ENCODE assay signal across 9 mouse cellular contexts in the genomic region with DNA sequence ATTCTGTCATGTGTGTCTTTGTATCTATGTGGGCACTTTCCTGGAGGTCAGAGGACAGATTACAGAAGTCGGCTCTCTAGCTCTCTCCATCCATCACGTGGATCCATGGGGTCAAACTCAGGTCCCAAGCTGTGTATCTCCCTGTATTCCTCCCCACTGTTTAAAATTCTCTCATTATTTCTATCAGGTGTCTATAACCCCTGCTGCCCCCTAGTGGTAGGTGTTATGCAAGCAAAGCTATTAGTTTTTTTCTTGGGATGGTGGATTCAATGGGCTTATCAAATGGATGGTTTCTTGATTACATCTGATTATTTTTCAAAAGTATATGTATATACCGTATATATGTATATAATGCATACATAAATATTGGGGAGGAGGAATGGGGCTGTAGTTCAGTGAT. TPM values are rescaled to one million over a fixed set of nuclear protein-coding genes. Genes with fewer than 3 reads are reported as not detected.
DNase-seq lines count a peak whose midpoint lies in the region; ATAC-seq and TF ChIP-seq lines count a peak whose summit lies in the region.
"Had no signal": no experiment of that assay in that cellular context is flagged by ENCODE, and none has a peak within 500 bp of the region (broad histone marks: within the 10 kb centered on the region; RNA-seq: fewer than 3 reads in every experiment).

No protein-coding gene starts in this region.

- no peaks in the 10 kb centered on the region for H3K27me3 ChIP-seq in midbrain, embryonic 14.5 days (ENCODE audit: control insufficient read depth, insufficient read depth, low read length)
- no peaks in the 10 kb centered on the region for H3K27me3 ChIP-seq in midbrain, embryonic 13.5 days
- H3K27me3 ChIP-seq in kidney, postnatal 0 days (ENCODE audit: insufficient read depth, low read length): no peaks in the 10 kb centered on the region

- no peak overlapping the region for H3K27ac ChIP-seq in midbrain, embryonic 14.5 days (replicated peaks; ENCODE audit: low read depth, low read length)
- no peak overlapping the region for H3K27ac ChIP-seq in midbrain, embryonic 13.5 days
- H3K27ac ChIP-seq in kidney, postnatal 0 days: no peak overlapping the region

- DNase-seq in cerebellum, adult 11 months: peak; percentile 55
- DNase-seq in midbrain, embryonic 14.5 days: peak; percentile 86
- peak; percentile 53 for DNase-seq in cerebellum, adult 9-11 months
- peak; percentile 78 for DNase-seq in kidney, postnatal 0 days (ENCODE audit: low spot score)
- peak; percentile 69 for DNase-seq in lung, postnatal 25 days (ENCODE audit: low spot score)
- peak; percentile 82 for DNase-seq in testis, postnatal 10 days (ENCODE audit: low spot score)

- 27% methylated on average over 3 of the region's 3 CpGs for WGBS in midbrain, embryonic 14.5 days
- WGBS in midbrain, embryonic 13.5 days: 37% methylated on average over 3 of the region's 3 CpGs
- WGBS in kidney, postnatal 0 days: 31% methylated on average over 3 of the region's 3 CpGs

- ATAC-seq in cerebellum, adult (ENCODE audit: insufficient number of reproducible peaks, low FRiP score, low TSS enrichment): no peak
- ATAC-seq in midbrain, embryonic 14.5 days (ENCODE audit: low FRiP score, low TSS enrichment): no peak
- ATAC-seq in midbrain, embryonic 13.5 days: no peak
- no peak for ATAC-seq in kidney, postnatal 0 days (replicated peaks; ENCODE audit: low FRiP score, low read depth)

- H3K4me1 ChIP-seq in midbrain, embryonic 14.5 days (ENCODE audit: control insufficient read depth, insufficient read depth, low read length): peaks cover 10% of the 10 kb centered on the region; the same call in 1 of the 2 replicates
- peaks cover 12% of the 10 kb centered on the region for H3K4me1 ChIP-seq in midbrain, embryonic 13.5 days (replicated peaks)
- peaks cover 10% of the 10 kb centered on the region; the same call in 1 of the 2 replicates for H3K4me1 ChIP-seq in kidney, postnatal 0 days (replicated peaks; ENCODE audit: insufficient read depth, low read length)

- H3K9ac ChIP-seq in midbrain, embryonic 14.5 days (replicated peaks; ENCODE audit: low read length): no peak overlapping the region
- no peak overlapping the region for H3K9ac ChIP-seq in midbrain, embryonic 13.5 days (replicated peaks)
- H3K9ac ChIP-seq in kidney, postnatal 0 days (ENCODE audit: low read depth, low read length): no peak overlapping the region

- no peaks in the 10 kb centered on the region for H3K9me3 ChIP-seq in midbrain, embryonic 14.5 days (ENCODE audit: control insufficient read depth, low read length)
- H3K9me3 ChIP-seq in midbrain, embryonic 13.5 days: no peaks in the 10 kb centered on the region
- H3K9me3 ChIP-seq in kidney, postnatal 0 days (replicated peaks; ENCODE audit: low read length): no peaks in the 10 kb centered on the region

- peaks cover 7% of the 10 kb centered on the region for H3K36me3 ChIP-seq in midbrain, embryonic 14.5 days (ENCODE audit: control insufficient read depth, insufficient read depth, low read length)
- peaks cover 7% of the 10 kb centered on the region for H3K36me3 ChIP-seq in midbrain, embryonic 13.5 days
- peaks cover 4% of the 10 kb centered on the region; the same call in 1 of the 2 replicates for H3K36me3 ChIP-seq in kidney, postnatal 0 days (ENCODE audit: insufficient read depth, low read length)

- H3K4me3 ChIP-seq in midbrain, embryonic 14.5 days (replicated peaks; ENCODE audit: low read depth, low read length): no peak overlapping the region
- H3K4me3 ChIP-seq in midbrain, embryonic 13.5 days (replicated peaks): no peak overlapping the region
- H3K4me3 ChIP-seq in kidney, postnatal 0 days (replicated peaks; ENCODE audit: low read depth, low read length): no peak overlapping the region

- no peak overlapping the region for H3K4me2 ChIP-seq in midbrain, embryonic 14.5 days (ENCODE audit: low read length)
- no peak overlapping the region for H3K4me2 ChIP-seq in midbrain, embryonic 13.5 days (replicated peaks)
- no peak overlapping the region for H3K4me2 ChIP-seq in kidney, postnatal 0 days (ENCODE audit: low read length)

- peak; percentile 85 for TF ChIP-seq CTCF in kidney, postnatal 0 days (IDR thresholded peaks at IDR 0.05; ENCODE audit: low read depth)

RNA-seq across cellular contexts. Expression of a gene that starts 1.8 kb away (rescaled TPM):
- 94.0 and 99.5 TPM in 2 replicates for polyA plus RNA-seq in midbrain, embryonic 14.5 days (2014; fragmentation: Nextera tagmentation; extraction: Ambion mirVana)
- 88.1 and 88.3 TPM in 2 replicates for polyA plus RNA-seq in midbrain, embryonic 13.5 days (2015; fragmentation: Nextera tagmentation; extraction: Ambion mirVana)
- 54.2 and 55.9 TPM in 2 replicates for polyA plus RNA-seq in kidney, postnatal 0 days (2015; fragmentation: Nextera tagmentation; extraction: Ambion mirVana)

RNA-seq across cellular contexts. Expression of a gene that starts 39.2 kb away (rescaled TPM):
- 96.8 and 106 TPM in 2 replicates for polyA plus RNA-seq in midbrain, embryonic 14.5 days (2014; fragmentation: Nextera tagmentation; extraction: Ambion mirVana)
- polyA plus RNA-seq in midbrain, embryonic 13.5 days (2015; fragmentation: Nextera tagmentation; extraction: Ambion mirVana): 128 and 137 TPM in 2 replicates
- 86.4 and 92.2 TPM in 2 replicates for polyA plus RNA-seq in kidney, postnatal 0 days (2015; fragmentation: Nextera tagmentation; extraction: Ambion mirVana)

RNA-seq across cellular contexts. Expression of a gene that starts 57.7 kb away (rescaled TPM):
- polyA plus RNA-seq in midbrain, embryonic 14.5 days (2014; fragmentation: Nextera tagmentation; extraction: Ambion mirVana): 4.1 TPM in 1 of 2 replicates, not detected in the other
- 2.0 and 3.7 TPM in 2 replicates for polyA plus RNA-seq in midbrain, embryonic 13.5 days (2015; fragmentation: Nextera tagmentation; extraction: Ambion mirVana)
- 0.89 and 1.1 TPM in 2 replicates for polyA plus RNA-seq in kidney, postnatal 0 days (2015; fragmentation: Nextera tagmentation; extraction: Ambion mirVana)
- polyA plus RNA-seq: neural tube, embryonic 14.5 days had no signal
